Mouse (Mus musculus): ENCODE measurements around the gene Il12b. TPM values are rescaled to one million over a fixed set of nuclear protein-coding genes. Genes with fewer than 3 reads are reported as not detected.

Il12b gene
- total and polyA plus RNA-seq, 3 experiments = 0.23 TPM; not detected in 2

- in situ Hi-C loops (cut with MboI; ENCODE audit: low pct_ligation_motif_present, low pct_unique_long_range_greater_than_20kb, low sequenced_read_pairs) = loop anchor here (5.0 kb wide), 1 partner anchor 35 kb away; no protein-coding TSS in a partner anchor
- H3K79me2 ChIP-seq (replicated peaks; ENCODE audit: control insufficient read depth, extremely low read depth, insufficient read depth, poor library complexity, severe bottlenecking) = no peaks in the 10 kb centered on the region
- dilution Hi-C loops (cut with MboI; ENCODE audit: extremely low pct_ligation_motif_present, extremely low pct_unique_long_range_greater_than_20kb, low sequenced_read_pairs) = no loop called here
Measured at GRCm38 (mm10) chr11:44417403-44417802, 17.5 kb downstream of the Il12b start.

GRCm38 (mm10) chr11:44422337-44423111 lies 22.7 kb downstream of the Il12b start:
- Histone ChIP-seq H3K4me3 (replicated peaks in 1 of 3; ENCODE audit: low read depth in 2 of 3, low read length in 2 of 3, poor library complexity in 1 of 3) (no peak overlapping the region), H3K9me3 (replicated peaks; ENCODE audit: low read length) (no peaks in the 10 kb centered on the region), H3K27me3 (replicated peaks) (peaks cover 2% of the 10 kb centered on the region), H3K79me2 (replicated peaks; ENCODE audit: control insufficient read depth, extremely low read depth, insufficient read depth, poor library complexity, severe bottlenecking) (no peaks in the 10 kb centered on the region), H3K36me3 (replicated peaks in 1 of 2; ENCODE audit: control insufficient read depth in 1 of 2, insufficient read depth in 1 of 2, low read length in 1 of 2) (no peaks in the 10 kb centered on the region), H3K9ac (ENCODE audit: insufficient read depth, low read depth) (peak overlapping the region; percentile 1; the same call in 1 of the 2 replicates), H3K4me1 (ENCODE audit: control insufficient read depth in 1 of 2, insufficient read depth in 2 of 2) (peaks cover 7 to 10% of the 10 kb centered on the region in 2 experiments; a peak in 3 of 4 replicates), H3K4me2 (ENCODE audit: insufficient read depth, low read depth, poor library complexity, severe bottlenecking) (peak overlapping the region; percentile 76), H3K27ac (ENCODE audit: insufficient read depth, low read depth) (no peak overlapping the region)
- dilution Hi-C loops (cut with MboI; ENCODE audit: extremely low pct_ligation_motif_present, extremely low pct_unique_long_range_greater_than_20kb, low sequenced_read_pairs) = no loop called here
- in situ Hi-C loops (cut with MboI; ENCODE audit: low pct_ligation_motif_present, low pct_unique_long_range_greater_than_20kb, low sequenced_read_pairs) = no loop called here
- TF ChIP-seq BHLHE40 (IDR thresholded peaks at IDR 0.05; ENCODE audit: low read depth, low read length) = peak; percentile 31; the same call in 1 of the 2 replicates
- TF ChIP-seq NRF1 (IDR thresholded peaks at IDR 0.05; ENCODE audit: low read depth, low read length) = no peak
- TF ChIP-seq ZNF384 (IDR thresholded peaks at IDR 0.05; ENCODE audit: low read depth, low read length) = no peak
- TF ChIP-seq MAZ (IDR thresholded peaks at IDR 0.05; ENCODE audit: low read depth, low read length) = no peak
- no peak for TF ChIP-seq ETS1 (conservative IDR thresholded peaks at IDR 0.05; ENCODE audit: low read depth, low read length)
- TF ChIP-seq TCF12 (IDR thresholded peaks at IDR 0.05; ENCODE audit: low read depth, low read length) = no peak
- no peak for TF ChIP-seq PAX5 (IDR thresholded peaks at IDR 0.05; ENCODE audit: low read length)
- TF ChIP-seq TBP (conservative IDR thresholded peaks at IDR 0.05; ENCODE audit: low read depth, low read length) = no peak
- TF ChIP-seq MEF2A (IDR thresholded peaks at IDR 0.05; ENCODE audit: borderline replicate concordance, low read depth, low read length) = no peak
- TF ChIP-seq CHD2 (IDR thresholded peaks at IDR 0.05; ENCODE audit: low read length) = no peak
- TF ChIP-seq RAD21 (IDR thresholded peaks at IDR 0.05; ENCODE audit: low read depth, low read length) = no peak
- TF ChIP-seq RCOR1 (conservative IDR thresholded peaks at IDR 0.05; ENCODE audit: low read depth, low read length) = no peak
- peak; percentile 61; the same call in 1 of the 2 replicates for TF ChIP-seq MXI1 (IDR thresholded peaks at IDR 0.05; ENCODE audit: low read depth, low read length)
- peak; percentile 52; the same call in 1 of the 2 replicates for TF ChIP-seq USF2 (conservative IDR thresholded peaks at IDR 0.05; ENCODE audit: low read depth, low read length)
- TF ChIP-seq MAX (IDR thresholded peaks at IDR 0.05; ENCODE audit: low read length) = peak; percentile 11; the same call in 1 of the 2 replicates
- peak; percentile 50; the same call in 1 of the 2 replicates for TF ChIP-seq HCFC1 (IDR thresholded peaks at IDR 0.05; ENCODE audit: low read depth, low read length)
- TF ChIP-seq KAT2A (IDR thresholded peaks at IDR 0.05; ENCODE audit: insufficient replicate concordance, low read length) = no peak
- TF ChIP-seq USF1 (IDR thresholded peaks at IDR 0.05; ENCODE audit: low read depth, low read length) = peak; percentile 66
- no peak for TF ChIP-seq MAFK (IDR thresholded peaks at IDR 0.05; ENCODE audit: insufficient replicate concordance, low read length)
- TF ChIP-seq IRF4 (IDR thresholded peaks at IDR 0.05; ENCODE audit: low read depth, low read length) = peak; percentile 30; the same call in 1 of the 2 replicates
- no peak for TF ChIP-seq ZMIZ1 (IDR thresholded peaks at IDR 0.05; ENCODE audit: low read depth, low read length)
- TF ChIP-seq UBTF (IDR thresholded peaks at IDR 0.05; ENCODE audit: low read depth, low read length) = no peak
- no peak for DNase-seq (ENCODE audit: extremely low read depth)

More at GRCm38 (mm10) chr11:44417403-44417802, 17.5 kb downstream of the Il12b start:
- H3K9me3 ChIP-seq (replicated peaks; ENCODE audit: low read length) = no peaks in the 10 kb centered on the region
- H3K36me3 ChIP-seq (replicated peaks in 1 of 2; ENCODE audit: control insufficient read depth in 1 of 2, insufficient read depth in 1 of 2, low read length in 1 of 2) = no peaks in the 10 kb centered on the region
- peaks cover 4 to 5% of the 10 kb centered on the region in 2 experiments for H3K4me1 ChIP-seq (ENCODE audit: control insufficient read depth in 1 of 2, insufficient read depth in 2 of 2)
- H3K4me3 ChIP-seq (replicated peaks in 1 of 3; ENCODE audit: low read depth in 2 of 3, low read length in 2 of 3, poor library complexity in 1 of 3) = no peak overlapping the region
- peaks cover 2% of the 10 kb centered on the region for H3K27me3 ChIP-seq (replicated peaks)
- no peak overlapping the region for H3K9ac ChIP-seq (ENCODE audit: insufficient read depth, low read depth)
- no peak overlapping the region for H3K4me2 ChIP-seq (ENCODE audit: insufficient read depth, low read depth, poor library complexity, severe bottlenecking)
- no peak for DNase-seq (ENCODE audit: extremely low read depth)
- TF ChIP-seq HCFC1 (IDR thresholded peaks at IDR 0.05; ENCODE audit: low read depth, low read length) (no peak), NRF1 (IDR thresholded peaks at IDR 0.05; ENCODE audit: low read depth, low read length) (no peak), CHD1 (IDR thresholded peaks at IDR 0.05; ENCODE audit: low read depth, low read length) (no peak), SMC3 (IDR thresholded peaks at IDR 0.05; ENCODE audit: low read depth, low read length) (no peak), TCF12 (IDR thresholded peaks at IDR 0.05; ENCODE audit: low read depth, low read length) (no peak), JUND (conservative IDR thresholded peaks at IDR 0.05; ENCODE audit: low read depth, low read length) (no peak), ZMIZ1 (IDR thresholded peaks at IDR 0.05; ENCODE audit: low read depth, low read length) (no peak), ETS1 (conservative IDR thresholded peaks at IDR 0.05; ENCODE audit: low read depth, low read length) (0 out of 2 replicates have a peak, but pooled peaks have one; percentile 9), POLR2A (IDR thresholded peaks at IDR 0.05; ENCODE audit: low read depth, low read length) (no peak)
- no peak overlapping the region for H3K27ac ChIP-seq (ENCODE audit: insufficient read depth, low read depth)
